Mouse (Mus musculus): ENCODE measurements around the gene Fn1. TPM values are rescaled to one million over a fixed set of nuclear protein-coding genes. Genes with fewer than 3 reads are reported as not detected.

The Fn1 gene
- total RNA-seq (2015; ENCODE audit: low replicate concordance) (147 and 158 TPM in 2 replicates), total RNA-seq (2017; ENCODE audit: low replicate concordance) (23.0 and 31.9 TPM in 2 replicates)

- no peak for ATAC-seq (replicated peaks; ENCODE audit: low FRiP score, poor library complexity, severe bottlenecking)
Measured at GRCm38 (mm10) chr1:71652551-71653399, at the start of gene Fn1. Gene Fn1 (minus strand): TSS chr1:71653200.

GRCm38 (mm10) chr1:71696093-71696492 lies 43.1 kb upstream of the Fn1 start:
- no peak for ATAC-seq (replicated peaks; ENCODE audit: low FRiP score, poor library complexity, severe bottlenecking)

- no peak for ATAC-seq (replicated peaks; ENCODE audit: low FRiP score, poor library complexity, severe bottlenecking)
Measured at GRCm38 (mm10) chr1:71691472-71692277, 38.7 kb upstream of the Fn1 start.

GRCm38 (mm10) chr1:71688926-71689303 lies 35.9 kb upstream of the Fn1 start:
- no peak for ATAC-seq (replicated peaks; ENCODE audit: low FRiP score, poor library complexity, severe bottlenecking)

- ATAC-seq (replicated peaks; ENCODE audit: low FRiP score, poor library complexity, severe bottlenecking), result no peak
Measured at GRCm38 (mm10) chr1:71688272-71688925, 35.4 kb upstream of the Fn1 start.

- no peak for ATAC-seq (replicated peaks; ENCODE audit: low FRiP score, poor library complexity, severe bottlenecking)
Measured at GRCm38 (mm10) chr1:71686791-71687190, 33.8 kb upstream of the Fn1 start.

GRCm38 (mm10) chr1:71683736-71684135 lies 30.7 kb upstream of the Fn1 start:
- ATAC-seq (replicated peaks; ENCODE audit: low FRiP score, poor library complexity, severe bottlenecking), result no peak

- no peak for ATAC-seq (replicated peaks; ENCODE audit: low FRiP score, poor library complexity, severe bottlenecking)
Measured at GRCm38 (mm10) chr1:71682194-71682715, 29.3 kb upstream of the Fn1 start.

GRCm38 (mm10) chr1:71681306-71681705 lies 28.3 kb upstream of the Fn1 start:
- no peak for ATAC-seq (replicated peaks; ENCODE audit: low FRiP score, poor library complexity, severe bottlenecking)

- no peak for ATAC-seq (replicated peaks; ENCODE audit: low FRiP score, poor library complexity, severe bottlenecking)
Measured at GRCm38 (mm10) chr1:71680046-71680672, 27.2 kb upstream of the Fn1 start.

- no peak for ATAC-seq (replicated peaks; ENCODE audit: low FRiP score, poor library complexity, severe bottlenecking)
Measured at GRCm38 (mm10) chr1:71675420-71675819, 22.4 kb upstream of the Fn1 start.

- ATAC-seq (replicated peaks; ENCODE audit: low FRiP score, poor library complexity, severe bottlenecking), result no peak
Measured at GRCm38 (mm10) chr1:71674274-71674673, 21.3 kb upstream of the Fn1 start.

- ATAC-seq (replicated peaks; ENCODE audit: low FRiP score, poor library complexity, severe bottlenecking), result no peak
Measured at GRCm38 (mm10) chr1:71673398-71673910, 20.5 kb upstream of the Fn1 start.

- no peak for ATAC-seq (replicated peaks; ENCODE audit: low FRiP score, poor library complexity, severe bottlenecking)
Measured at GRCm38 (mm10) chr1:71672346-71672745, 19.3 kb upstream of the Fn1 start.

- ATAC-seq (replicated peaks; ENCODE audit: low FRiP score, poor library complexity, severe bottlenecking), result no peak
Measured at GRCm38 (mm10) chr1:71663242-71663641, 10.2 kb upstream of the Fn1 start.

GRCm38 (mm10) chr1:71658632-71659031 lies 5.6 kb upstream of the Fn1 start:
- no peak for ATAC-seq (replicated peaks; ENCODE audit: low FRiP score, poor library complexity, severe bottlenecking)

GRCm38 (mm10) chr1:71656309-71656708 lies 3.3 kb upstream of the Fn1 start:
- ATAC-seq (replicated peaks; ENCODE audit: low FRiP score, poor library complexity, severe bottlenecking), result no peak

- ATAC-seq (replicated peaks; ENCODE audit: low FRiP score, poor library complexity, severe bottlenecking), result no peak
Measured at GRCm38 (mm10) chr1:71654221-71654620, 1.2 kb upstream of the Fn1 start.

GRCm38 (mm10) chr1:71653400-71654159 lies 580 bp upstream of the Fn1 start:
- ATAC-seq (replicated peaks; ENCODE audit: low FRiP score, poor library complexity, severe bottlenecking), result no peak
